Mouse (Mus musculus) liver, embryonic 13.5 days (tissue): ENCODE measurements around the gene Mphosph9. TPM values are rescaled to one million over a fixed set of nuclear protein-coding genes. Genes with fewer than 3 reads are reported as not detected.
"Not testable (repeated sequence)": the region's sequence is repeated elsewhere in the genome, so short reads cannot be mapped to it uniquely, and the experiment has no call there.

ENCODE experiments used
- ATAC-seq: fragments of 200-750 bp; cut with Nextera tagmentation; 2 replicates; pipeline ENCODE4 v1.8.0; 2017; ENCODE audit warnings: low read depth, mild to moderate bottlenecking, moderate number of reproducible peaks, moderate library complexity
- DNase-seq: peaks from one replicate; pipeline ENCODE4 v3.0.0; 2022
- H3K27ac ChIP-seq: fragments of 300-500 bp; sonication (generic); 2 replicates; pipeline ENCODE4 v1.5.1; 2015; ENCODE audit warnings: moderate library complexity, mild to moderate bottlenecking, inconsistent platforms
- H3K27me3 ChIP-seq: fragments of 300-500 bp; sonication (generic); 2 replicates; pipeline ENCODE4 v1.6.1; 2015; ENCODE audit warnings: mild to moderate bottlenecking, inconsistent platforms
- H3K36me3 ChIP-seq: fragments of 300-500 bp; sonication (generic); 2 replicates; pipeline ENCODE4 v1.6.1; 2015; ENCODE audit warnings: mild to moderate bottlenecking, inconsistent platforms
- H3K4me1 ChIP-seq: fragments of 300-500 bp; sonication (generic); replicated peaks from 2 replicates; pipeline ENCODE4 v1.6.1; 2015; ENCODE audit warnings: inconsistent platforms
- H3K4me2 ChIP-seq: fragments of 300-500 bp; sonication (generic); 2 replicates; pipeline ENCODE4 v1.6.1; 2015; ENCODE audit warnings: inconsistent platforms, mild to moderate bottlenecking, moderate library complexity
- H3K4me3 ChIP-seq: fragments of 300-500 bp; sonication (generic); replicated peaks from 2 replicates; pipeline ENCODE4 v1.5.1; 2015; ENCODE audit warnings: mild to moderate bottlenecking, inconsistent platforms
- H3K9ac ChIP-seq: fragments of 300-500 bp; sonication (generic); 2 replicates; pipeline ENCODE4 v1.6.1; 2015; ENCODE audit warnings: mild to moderate bottlenecking, inconsistent platforms
- H3K9me3 ChIP-seq: fragments of 300-500 bp; sonication (generic); replicated peaks from 2 replicates; pipeline ENCODE4 v1.6.1; 2016; ENCODE audit warnings: inconsistent platforms
- WGBS: fragments of 180-500 bp; shearing (Covaris S2); methylation state at CpG from one replicate; pipeline ENCODE4 v1.1.7; 2015; ENCODE audit not compliant: insufficient replicate concordance; 5-methylcytosine and 5-hydroxymethylcytosine counted together
- polyA plus RNA-seq: library from polyadenylated mRNA; unstranded; fragments of >200 nt; fragmentation: Nextera tagmentation; extraction: Ambion mirVana; gene quantifications from 2 replicates; pipeline ENCODE4 v1.2.1, GENCODE M21; 2015

Gene Mphosph9
- polyA plus RNA-seq, 1 experiment from 2014 or later: 5.6 TPM

- DNase-seq (no peak), ATAC-seq (no peak)
- 75% methylated on average over 8 of the region's 8 CpGs for WGBS
- Histone ChIP-seq H3K4me2 (no peak overlapping the region), H3K27me3 (no peaks in the 10 kb centered on the region), H3K4me1 (no peaks in the 10 kb centered on the region), H3K27ac (no peak overlapping the region), H3K4me3 (no peak overlapping the region), H3K9me3 (no peaks in the 10 kb centered on the region), H3K36me3 (peaks cover 4% of the 10 kb centered on the region; the same call in 1 of the 2 replicates), H3K9ac (no peak overlapping the region)
Measured at GRCm38 (mm10) chr5:124338791-124339190, 11.0 kb upstream of the Mphosph9 start.

GRCm38 (mm10) chr5:124337909-124338308 lies 10.1 kb upstream of the Mphosph9 start:
- Histone ChIP-seq H3K9me3 (no peaks in the 10 kb centered on the region), H3K27me3 (no peaks in the 10 kb centered on the region), H3K36me3 (peaks cover 4% of the 10 kb centered on the region; the same call in 1 of the 2 replicates), H3K9ac (no peak overlapping the region), H3K4me2 (no peak overlapping the region), H3K4me1 (no peaks in the 10 kb centered on the region), H3K4me3 (no peak overlapping the region), H3K27ac (no peak overlapping the region)
- ATAC-seq: no peak
- no peak for DNase-seq
- WGBS: 79% methylated on average over 9 of the region's 9 CpGs

GRCm38 (mm10) chr5:124337103-124337502 lies 9.3 kb upstream of the Mphosph9 start:
- H3K4me3 ChIP-seq: no peak overlapping the region
- no peaks in the 10 kb centered on the region for H3K27me3 ChIP-seq
- H3K27ac ChIP-seq: no peak overlapping the region
- no peaks in the 10 kb centered on the region for H3K9me3 ChIP-seq
- H3K4me1 ChIP-seq: no peaks in the 10 kb centered on the region
- H3K4me2 ChIP-seq: no peak overlapping the region
- 83% methylated on average over 9 of the region's 9 CpGs for WGBS
- ATAC-seq: no peak
- H3K9ac ChIP-seq: no peak overlapping the region
- no peak for DNase-seq
- peaks cover 4% of the 10 kb centered on the region; the same call in 1 of the 2 replicates for H3K36me3 ChIP-seq

- no peak for DNase-seq
- no peaks in the 10 kb centered on the region for H3K27me3 ChIP-seq
- no peak overlapping the region for H3K4me2 ChIP-seq
- H3K9ac ChIP-seq: no peak overlapping the region
- no peak overlapping the region for H3K27ac ChIP-seq
- H3K4me1 ChIP-seq: no peaks in the 10 kb centered on the region
- H3K9me3 ChIP-seq: no peaks in the 10 kb centered on the region
- ATAC-seq: no peak
- 56% methylated on average over 6 of the region's 6 CpGs for WGBS
- no peak overlapping the region for H3K4me3 ChIP-seq
- peaks cover 4% of the 10 kb centered on the region; the same call in 1 of the 2 replicates for H3K36me3 ChIP-seq
Measured at GRCm38 (mm10) chr5:124334392-124334791, 6.6 kb upstream of the Mphosph9 start.

- H3K27me3 ChIP-seq: no peaks in the 10 kb centered on the region
- 77% methylated on average over 6 of the region's 6 CpGs for WGBS
- no peak for ATAC-seq
- peaks cover 24% of the 10 kb centered on the region for H3K4me1 ChIP-seq
- H3K9ac ChIP-seq: no peak overlapping the region
- no peak overlapping the region for H3K4me3 ChIP-seq
- H3K9me3 ChIP-seq: no peaks in the 10 kb centered on the region
- H3K4me2 ChIP-seq: no peak overlapping the region
- no peak for DNase-seq
- 0 out of 2 replicates have a peak, but pooled peaks cover under 1% of the 10 kb centered on the region for H3K36me3 ChIP-seq
- no peak overlapping the region for H3K27ac ChIP-seq
Measured at GRCm38 (mm10) chr5:124330086-124330485, 2.3 kb upstream of the Mphosph9 start.

GRCm38 (mm10) chr5:124326829-124327228 lies 943 bp downstream of the Mphosph9 start:
- 5% methylated on average over 8 of the region's 8 CpGs for WGBS
- peak overlapping the region; percentile 93 for H3K27ac ChIP-seq
- no peak for DNase-seq

GRCm38 (mm10) chr5:124317648-124318047 lies 10.1 kb downstream of the Mphosph9 start:
- Histone ChIP-seq H3K36me3 (peaks cover 67% of the 10 kb centered on the region), H3K27me3 (no peaks in the 10 kb centered on the region), H3K9ac (no peak overlapping the region), H3K9me3 (no peaks in the 10 kb centered on the region), H3K27ac (no peak overlapping the region), H3K4me3 (no peak overlapping the region), H3K4me1 (peaks cover 12% of the 10 kb centered on the region), H3K4me2 (no peak overlapping the region)
- peak; percentile 77 for ATAC-seq
- WGBS: 27% methylated on average over 7 of the region's 7 CpGs
- DNase-seq: peak; percentile 12

More at GRCm38 (mm10) chr5:124326829-124327228, 943 bp downstream of the Mphosph9 start:
- H3K9ac ChIP-seq: peak overlapping the region; percentile 84
- no peak for ATAC-seq
- peaks cover 19% of the 10 kb centered on the region for H3K36me3 ChIP-seq
- H3K4me3 ChIP-seq: peak overlapping the region; percentile 69
- no peaks in the 10 kb centered on the region for H3K27me3 ChIP-seq
- peak overlapping the region; percentile 89 for H3K4me2 ChIP-seq
- H3K9me3 ChIP-seq: no peaks in the 10 kb centered on the region
- H3K4me1 ChIP-seq: peaks cover 24% of the 10 kb centered on the region

- 91% methylated on average over 11 of the region's 11 CpGs for WGBS
- Histone ChIP-seq H3K36me3 (peaks cover 69% of the 10 kb centered on the region), H3K27ac (no peak overlapping the region), H3K9me3 (peaks cover 5% of the 10 kb centered on the region), H3K27me3 (no peaks in the 10 kb centered on the region), H3K4me1 (peaks cover 12% of the 10 kb centered on the region), H3K4me2 (no peak overlapping the region), H3K9ac (no peak overlapping the region), H3K4me3 (no peak overlapping the region)
- ATAC-seq: no peak
- no peak for DNase-seq
Measured at GRCm38 (mm10) chr5:124315941-124316340, 11.8 kb downstream of the Mphosph9 start.

- Histone ChIP-seq H3K27ac (no peak overlapping the region), H3K4me1 (peaks cover 12% of the 10 kb centered on the region), H3K27me3 (no peaks in the 10 kb centered on the region), H3K36me3 (peaks cover 69% of the 10 kb centered on the region), H3K9me3 (peaks cover 5% of the 10 kb centered on the region), H3K9ac (no peak overlapping the region), H3K4me2 (no peak overlapping the region), H3K4me3 (no peak overlapping the region)
- WGBS: 86% methylated on average over 9 of the region's 9 CpGs
- ATAC-seq (no peak), DNase-seq (no peak)
Measured at GRCm38 (mm10) chr5:124315498-124315897, 12.3 kb downstream of the Mphosph9 start.

GRCm38 (mm10) chr5:124310091-124310490 lies 17.7 kb downstream of the Mphosph9 start:
- Histone ChIP-seq H3K4me2 (no peak overlapping the region), H3K4me3 (no peak overlapping the region), H3K27ac (no peak overlapping the region), H3K27me3 (no peaks in the 10 kb centered on the region), H3K4me1 (no peaks in the 10 kb centered on the region), H3K9ac (no peak overlapping the region), H3K36me3 (peaks cover 75% of the 10 kb centered on the region), H3K9me3 (peaks cover 5% of the 10 kb centered on the region)
- DNase-seq: no peak
- WGBS: 89% methylated on average over 11 of the region's 11 CpGs
- no peak for ATAC-seq

GRCm38 (mm10) chr5:124309155-124309554 lies 18.6 kb downstream of the Mphosph9 start:
- Histone ChIP-seq H3K9ac (no peak overlapping the region), H3K4me1 (no peaks in the 10 kb centered on the region), H3K27ac (no peak overlapping the region), H3K4me3 (no peak overlapping the region), H3K36me3 (peaks cover 69% of the 10 kb centered on the region), H3K4me2 (no peak overlapping the region), H3K27me3 (no peaks in the 10 kb centered on the region), H3K9me3 (peaks cover 5% of the 10 kb centered on the region)
- 84% methylated on average over 10 of the region's 10 CpGs for WGBS
- no peak for ATAC-seq
- no peak for DNase-seq

- not testable (repeated sequence) for H3K9ac ChIP-seq, ATAC-seq
Measured at GRCm38 (mm10) chr5:124302853-124303252, 24.9 kb downstream of the Mphosph9 start.

More at GRCm38 (mm10) chr5:124302853-124303252, 24.9 kb downstream of the Mphosph9 start:
- WGBS: 83% methylated on average over 6 of the region's 6 CpGs
- H3K27me3 ChIP-seq, H3K4me3 ChIP-seq, H3K9me3 ChIP-seq, H3K27ac ChIP-seq, DNase-seq, H3K4me1 ChIP-seq, H3K4me2 ChIP-seq: not testable (repeated sequence)
- peaks cover 55% of the 10 kb centered on the region for H3K36me3 ChIP-seq
